Mouse (Mus musculus): ENCODE data around the gene Gm17409. TPM values are rescaled to one million over a fixed set of nuclear protein-coding genes. Genes with fewer than 3 reads are reported as not detected.

The Gm17409 gene
- not detected in 2 replicates for polyA plus RNA-seq (2012; rRNA removed)

- WGBS, result 85% methylated on average over 7 of the region's 7 CpGs
Measured at GRCm38 (mm10) chr2:58469816-58470215, at the start of gene Gm17409. TSS of gene Gm17409 (plus strand) at chr2:58470116.

GRCm38 (mm10) chr2:58423319-58423718, 46.6 kb upstream of the Gm17409 start:
- no peak for DNase-seq (ENCODE audit: low read depth, low spot score)
- 77% methylated on average over 5 of the region's 5 CpGs for WGBS

More at GRCm38 (mm10) chr2:58469816-58470215, at the start of gene Gm17409:
- no peak for DNase-seq (ENCODE audit: low read depth, low spot score)

GRCm38 (mm10) chr2:58425436-58426004, 44.4 kb upstream of the Gm17409 start:
- DNase-seq (ENCODE audit: low read depth, low spot score), result no peak
- 66% methylated on average over 13 of the region's 13 CpGs for WGBS

- no peak for DNase-seq (ENCODE audit: low read depth, low spot score)
- 95% methylated on average over 7 of the region's 7 CpGs for WGBS
Measured at GRCm38 (mm10) chr2:58432211-58432610, 37.7 kb upstream of the Gm17409 start.

GRCm38 (mm10) chr2:58433317-58433716, 36.6 kb upstream of the Gm17409 start:
- 37% methylated on average over 2 of the region's 2 CpGs for WGBS
- DNase-seq (ENCODE audit: low read depth, low spot score), result no peak

GRCm38 (mm10) chr2:58434438-58434837, 35.5 kb upstream of the Gm17409 start:
- 33% methylated on average over 2 of the region's 2 CpGs for WGBS
- no peak for DNase-seq (ENCODE audit: low read depth, low spot score)

- peak; percentile 44 for DNase-seq (ENCODE audit: low read depth, low spot score)
- WGBS, result 43% methylated on average over 13 of the region's 13 CpGs
Measured at GRCm38 (mm10) chr2:58435507-58435906, 34.4 kb upstream of the Gm17409 start.

- DNase-seq (ENCODE audit: low read depth, low spot score), result no peak
- 92% methylated on average over 3 of the region's 3 CpGs for WGBS
Measured at GRCm38 (mm10) chr2:58436911-58437310, 33.0 kb upstream of the Gm17409 start.

- DNase-seq (ENCODE audit: low read depth, low spot score), result no peak
- WGBS, result 67% methylated on average over 4 of the region's 4 CpGs
Measured at GRCm38 (mm10) chr2:58443163-58443562, 26.8 kb upstream of the Gm17409 start.

GRCm38 (mm10) chr2:58447001-58447400, 22.9 kb upstream of the Gm17409 start:
- no peak for DNase-seq (ENCODE audit: low read depth, low spot score)
- 94% methylated on average over 15 of the region's 15 CpGs for WGBS

- DNase-seq (ENCODE audit: low read depth, low spot score), result no peak
- 91% methylated on average over 16 of the region's 16 CpGs for WGBS
Measured at GRCm38 (mm10) chr2:58454095-58454865, 15.6 kb upstream of the Gm17409 start.

GRCm38 (mm10) chr2:58456843-58457487, 13.0 kb upstream of the Gm17409 start:
- no peak for DNase-seq (ENCODE audit: low read depth, low spot score)
- WGBS, result 82% methylated on average over 8 of the region's 8 CpGs

GRCm38 (mm10) chr2:58457488-58457865, 12.4 kb upstream of the Gm17409 start:
- DNase-seq (ENCODE audit: low read depth, low spot score), result no peak
- 97% methylated on average over 5 of the region's 5 CpGs for WGBS

- DNase-seq (ENCODE audit: low read depth, low spot score), result no peak
- 82% methylated on average over 14 of the region's 14 CpGs for WGBS
Measured at GRCm38 (mm10) chr2:58458820-58459371, 11.0 kb upstream of the Gm17409 start.

- DNase-seq (ENCODE audit: low read depth, low spot score), result no peak
- 92% methylated on average over 7 of the region's 7 CpGs for WGBS
Measured at GRCm38 (mm10) chr2:58470290-58470689, 374 bp downstream of the Gm17409 start.

- DNase-seq (ENCODE audit: low read depth, low spot score), result no peak
- WGBS, result 87% methylated on average over 8 of the region's 8 CpGs
Measured at GRCm38 (mm10) chr2:58475578-58475977, 5.7 kb downstream of the Gm17409 start.

GRCm38 (mm10) chr2:58476956-58477715, 7.2 kb downstream of the Gm17409 start:
- WGBS, result 55% methylated on average over 12 of the region's 12 CpGs

GRCm38 (mm10) chr2:58478144-58478543, 8.2 kb downstream of the Gm17409 start:
- 91% methylated on average over 4 of the region's 4 CpGs for WGBS
- no peak for DNase-seq (ENCODE audit: low read depth, low spot score)

More at GRCm38 (mm10) chr2:58476956-58477715, 7.2 kb downstream of the Gm17409 start:
- DNase-seq (ENCODE audit: low read depth, low spot score), result peak; percentile 67

GRCm38 (mm10) chr2:58479536-58479935, 9.6 kb downstream of the Gm17409 start:
- DNase-seq (ENCODE audit: low read depth, low spot score), result no peak
- WGBS, result 80% methylated on average over 10 of the region's 10 CpGs

GRCm38 (mm10) chr2:58480764-58481163, 10.8 kb downstream of the Gm17409 start:
- no peak for DNase-seq (ENCODE audit: low read depth, low spot score)
- 57% methylated on average over 6 of the region's 6 CpGs for WGBS
